Mouse (Mus musculus): ENCODE results near the gene Tomm7. TPM values are rescaled to one million over a fixed set of nuclear protein-coding genes. Genes with fewer than 3 reads are reported as not detected.

Gene Tomm7
- polyA plus RNA-seq, 1 experiment from 2014 or later = 111 TPM

DNA sequence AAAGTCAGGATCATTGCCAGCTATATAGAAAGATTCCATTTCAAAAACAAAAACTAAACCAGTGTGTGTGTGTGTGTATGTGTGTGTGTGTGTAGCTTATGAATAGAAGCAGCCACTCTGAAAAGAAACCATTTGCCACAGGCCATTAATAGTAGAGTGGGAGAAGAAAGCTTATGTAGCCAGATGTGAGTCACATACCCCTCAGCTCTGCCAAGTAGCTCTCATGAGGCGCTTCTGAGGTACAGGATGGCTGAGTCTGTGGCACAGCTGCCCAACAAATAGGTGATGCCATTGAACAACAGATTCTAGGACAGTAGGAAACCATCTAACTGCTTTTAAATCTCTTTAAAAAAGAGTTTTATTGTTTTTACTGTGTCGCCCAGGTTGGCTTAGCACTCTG, 51.2 kb downstream of the Tomm7 start:
- H3K9me3 ChIP-seq = no peaks in the 10 kb centered on the region
- no peak overlapping the region for H3K9ac ChIP-seq
- 94% methylated on average over 2 of the region's 2 CpGs for WGBS
- H3K4me3 ChIP-seq = no peak overlapping the region
- H3K36me3 ChIP-seq = peaks cover 37% of the 10 kb centered on the region
- H3K4me1 ChIP-seq = peaks cover 5% of the 10 kb centered on the region; the same call in 1 of the 2 replicates
- no peak overlapping the region for H3K27ac ChIP-seq
- no peak overlapping the region for H3K4me2 ChIP-seq (replicated peaks)
- H3K27me3 ChIP-seq = no peaks in the 10 kb centered on the region
- ATAC-seq (ENCODE audit: insufficient number of reproducible peaks, insufficient read depth, low FRiP score, low TSS enrichment) = no peak

DNA sequence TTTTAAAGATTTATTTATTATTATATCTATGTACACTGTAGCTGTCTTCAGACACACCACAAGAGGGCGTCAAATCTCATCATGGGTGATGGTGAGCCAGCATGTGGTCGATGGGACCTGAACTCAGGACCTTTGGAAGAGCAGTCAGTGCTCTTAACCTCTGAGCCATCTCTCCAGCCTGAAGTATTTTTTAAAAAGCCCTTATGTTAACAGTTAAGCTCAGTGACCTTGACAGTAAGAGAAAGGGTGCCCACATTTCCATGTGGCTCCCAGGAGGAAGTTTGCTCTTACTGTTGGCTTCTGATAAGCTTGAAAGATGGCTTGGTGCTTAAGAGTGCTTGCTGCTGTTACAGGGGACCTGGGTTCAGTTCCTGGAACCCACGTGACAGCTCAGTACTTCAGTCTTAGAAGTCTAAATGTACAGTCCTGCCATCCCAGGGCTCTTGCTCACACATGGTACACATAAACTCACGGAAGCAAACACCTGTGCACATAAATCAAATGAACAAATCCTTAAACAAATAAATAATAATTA, 54.8 kb downstream of the Tomm7 start:
- no peak for ATAC-seq (ENCODE audit: insufficient number of reproducible peaks, insufficient read depth, low FRiP score, low TSS enrichment)
- Histone ChIP-seq H3K4me2 (replicated peaks) (no peak overlapping the region), H3K36me3 (peaks cover 14% of the 10 kb centered on the region), H3K27ac (no peak overlapping the region), H3K9me3 (no peaks in the 10 kb centered on the region), H3K4me3 (no peak overlapping the region), H3K27me3 (no peaks in the 10 kb centered on the region), H3K4me1 (peaks cover 5% of the 10 kb centered on the region; the same call in 1 of the 2 replicates), H3K9ac (no peak overlapping the region)
- WGBS = 78% methylated on average over 4 of the region's 4 CpGs

Other genes with a start within 250 kb of the Tomm7 start
- 59.1 and 62.1 TPM in 2 replicates for gene Srpk2, start 159.5 kb downstream of the Tomm7 start, polyA plus RNA-seq (2016; fragmentation: Nextera tagmentation; extraction: Ambion mirVana)
- 34.8 and 35.4 TPM in 2 replicates for gene Pus7, start 60.5 kb downstream of the Tomm7 start, polyA plus RNA-seq (2016; fragmentation: Nextera tagmentation; extraction: Ambion mirVana)
- 49.9 and 52.7 TPM in 2 replicates for gene Rint1, start 56.5 kb downstream of the Tomm7 start, polyA plus RNA-seq (2016; fragmentation: Nextera tagmentation; extraction: Ambion mirVana)
- 39.4 and 43.2 TPM in 2 replicates for gene Fam126a, start 186.5 kb upstream of the Tomm7 start, polyA plus RNA-seq (2016; fragmentation: Nextera tagmentation; extraction: Ambion mirVana)

Data from embryonic facial prominence, embryonic 12.5 days (tissue).